Mouse (Mus musculus) frontal cortex, postnatal 10 days (tissue): ENCODE data around the gene Pdlim3.
"Not testable (repeated sequence)": the region's sequence is repeated elsewhere in the genome, so short reads cannot be mapped to it uniquely, and the experiment has no call there.

Experiments
- DNase-seq, 2 experiments: peaks; one replicate each; pipeline ENCODE4 v3.0.0; 2022; ENCODE audit warnings: low spot score in 2 of 2, mixed read lengths in 1 of 2

Gene Pdlim3

DNA sequence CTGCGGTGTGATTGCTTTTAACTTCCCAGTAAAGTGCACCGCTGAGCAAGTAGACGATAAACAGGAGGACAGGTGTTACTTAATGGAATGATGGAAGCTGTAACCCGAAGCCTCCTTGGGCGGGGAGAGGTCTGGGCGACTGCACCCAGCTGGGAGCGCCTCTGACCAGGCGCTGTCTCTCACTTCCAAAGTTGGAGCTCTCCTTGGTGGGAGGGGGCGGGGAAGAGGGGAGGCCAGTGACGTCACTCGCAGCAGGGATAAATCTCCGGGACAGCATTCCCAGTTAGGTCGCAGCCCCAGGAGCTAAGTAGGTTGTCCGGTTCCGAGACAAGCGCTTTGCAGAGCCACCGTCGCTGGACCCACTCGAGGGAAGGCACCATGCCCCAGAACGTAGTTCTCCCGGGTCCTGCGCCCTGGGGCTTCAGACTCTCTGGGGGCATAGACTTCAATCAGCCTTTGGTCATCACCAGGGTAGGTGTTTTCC, at the start of gene Pdlim3:
TSS of gene Pdlim3 (plus strand) at position 260 of the 484 bp plus-strand sequence.
- no peak for DNase-seq

DNA sequence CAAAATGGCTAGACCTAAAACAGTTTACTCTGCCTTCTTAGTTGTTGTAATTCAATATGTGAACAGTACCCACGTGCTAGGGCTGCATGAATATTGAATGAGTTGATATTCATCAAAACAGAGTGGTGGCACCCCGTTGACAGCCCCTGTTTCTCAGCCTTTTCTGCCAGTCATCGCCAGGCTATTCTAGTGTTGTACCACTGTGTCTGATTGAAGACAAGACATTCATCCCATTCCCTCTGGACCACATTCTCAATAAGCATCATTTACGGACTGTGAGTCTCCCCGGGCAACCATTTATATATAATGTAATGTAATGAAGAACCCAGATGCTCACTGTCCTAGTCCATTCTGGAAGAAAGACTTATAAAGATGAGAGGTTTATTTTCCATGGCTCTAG, 42.0 kb upstream of the Pdlim3 start:
- no peak for DNase-seq

DNA sequence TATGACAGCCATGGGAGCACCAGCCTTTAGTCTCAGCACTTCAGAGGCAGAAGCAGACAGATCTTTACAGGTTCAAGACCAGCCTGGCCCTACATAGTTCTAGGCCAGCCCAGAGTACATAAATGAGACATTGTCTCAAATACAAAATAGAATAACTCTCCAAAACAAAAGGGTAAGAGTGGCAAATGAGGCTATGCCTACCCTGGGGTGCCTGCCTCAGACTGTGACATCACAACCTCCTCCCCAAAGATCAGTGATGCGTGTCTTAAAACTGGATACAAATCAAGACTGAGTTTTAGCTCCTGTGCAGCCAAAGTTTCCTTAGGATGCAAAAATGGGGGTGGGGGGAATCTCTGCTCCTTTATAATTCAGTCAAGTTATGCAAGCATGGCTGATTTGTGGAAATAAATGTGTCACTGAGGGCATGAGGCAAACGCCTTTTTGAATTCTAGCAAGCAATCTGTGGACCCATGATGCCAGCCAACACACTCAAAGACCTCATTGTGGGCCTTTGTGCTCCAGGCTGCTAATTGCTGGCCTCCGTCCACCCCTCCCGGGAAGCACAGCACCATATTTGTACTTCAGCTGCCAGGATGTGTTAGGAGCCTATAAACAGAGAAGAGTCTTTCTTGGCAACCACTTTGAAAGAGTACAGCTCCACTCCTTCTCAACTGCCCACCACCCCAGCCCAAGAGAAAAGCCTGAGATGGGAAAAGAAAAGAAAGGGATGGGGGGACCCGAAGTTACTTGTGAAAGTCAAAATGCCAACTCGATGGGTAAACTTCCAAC, 41.0 kb upstream of the Pdlim3 start:
- DNase-seq, result peak; percentile 67 to 83

DNA sequence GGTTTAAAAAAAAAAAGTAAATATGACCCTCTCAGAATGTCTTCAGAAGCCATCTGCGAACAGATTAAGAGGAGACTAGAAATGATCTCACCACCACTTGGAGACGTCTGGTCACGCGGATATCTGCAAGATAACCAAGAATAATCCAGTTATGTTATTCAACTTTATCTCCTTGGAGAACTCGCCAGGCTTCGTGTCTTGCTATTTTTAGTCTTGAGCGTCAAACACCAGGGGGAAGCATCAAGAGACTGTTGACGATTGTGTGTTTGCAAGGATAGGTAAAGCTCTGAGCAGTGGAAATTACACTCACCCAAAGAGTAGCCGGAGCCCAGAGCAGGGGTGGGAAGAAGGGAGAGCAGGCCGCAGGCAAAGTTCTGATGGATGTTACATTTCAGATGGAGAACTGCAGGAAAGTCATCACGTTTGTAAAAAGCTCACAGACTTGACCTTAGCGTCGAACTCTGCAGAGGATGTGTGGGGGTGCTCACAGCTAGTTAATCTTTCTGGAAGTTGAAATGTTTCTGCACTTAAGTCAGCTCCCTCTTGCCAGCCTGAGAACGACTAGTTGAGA, 40.3 kb upstream of the Pdlim3 start:
- peak in 1 of 2 experiments; percentile 26 for DNase-seq

DNA sequence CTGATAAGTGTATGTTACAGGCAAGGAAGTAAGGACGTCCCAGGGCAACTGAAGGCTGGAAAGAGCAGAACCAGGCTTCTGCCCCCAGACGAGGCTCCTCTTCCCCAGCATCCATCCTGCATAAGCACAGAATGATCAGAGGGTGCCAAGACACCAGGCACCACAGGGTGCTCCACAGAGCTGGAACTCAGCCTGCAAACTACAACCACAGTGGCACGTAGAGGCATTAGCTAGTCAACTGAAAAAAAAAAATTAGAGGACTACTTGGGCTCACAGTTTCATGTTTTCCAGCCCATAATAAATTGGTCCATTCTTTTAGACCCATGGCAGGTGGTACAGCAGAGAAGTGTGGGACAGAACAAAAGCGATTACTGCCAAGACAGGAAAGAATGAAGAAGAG, 39.4 kb upstream of the Pdlim3 start:
- DNase-seq, result no peak

DNA sequence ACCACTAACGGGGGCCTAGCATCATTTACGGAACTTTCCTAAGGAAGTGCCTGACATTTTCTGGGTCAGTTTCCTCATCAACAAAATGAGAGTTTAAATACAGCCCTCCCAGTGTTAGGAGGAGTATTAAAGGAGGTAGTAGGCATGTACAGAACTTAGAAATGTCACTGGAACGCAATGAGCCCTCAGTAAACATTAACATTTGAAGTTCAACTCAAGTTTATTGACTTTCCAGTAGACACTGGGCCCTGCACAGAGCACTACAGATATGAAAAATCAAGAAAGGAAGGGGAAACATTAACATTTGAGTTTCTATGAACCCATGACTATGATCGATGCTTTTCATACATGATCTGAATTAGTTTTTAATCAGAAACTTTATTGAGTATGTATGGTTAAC, 30.1 kb upstream of the Pdlim3 start:
- DNase-seq, result no peak

DNA sequence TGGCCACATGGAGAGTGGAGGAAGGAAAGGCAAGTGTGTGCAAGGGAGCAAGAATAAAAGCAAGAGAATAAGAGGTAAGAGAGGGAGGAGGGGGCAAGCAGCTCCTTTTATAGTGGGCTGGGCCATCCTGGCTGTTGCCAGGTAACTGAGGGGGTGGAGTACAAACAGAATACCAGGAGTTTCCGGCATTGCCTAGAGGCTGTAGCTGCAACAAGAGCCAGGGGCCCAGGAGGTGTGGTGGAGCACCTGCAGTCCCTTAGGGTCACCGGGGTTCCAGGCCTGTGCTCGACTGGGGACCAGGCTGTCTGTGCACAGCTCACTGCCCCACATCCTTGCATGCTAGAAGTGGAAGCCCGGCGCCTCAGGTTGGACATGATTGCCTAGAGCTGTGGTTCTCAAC, 27.5 kb upstream of the Pdlim3 start:
- no peak for DNase-seq

DNA sequence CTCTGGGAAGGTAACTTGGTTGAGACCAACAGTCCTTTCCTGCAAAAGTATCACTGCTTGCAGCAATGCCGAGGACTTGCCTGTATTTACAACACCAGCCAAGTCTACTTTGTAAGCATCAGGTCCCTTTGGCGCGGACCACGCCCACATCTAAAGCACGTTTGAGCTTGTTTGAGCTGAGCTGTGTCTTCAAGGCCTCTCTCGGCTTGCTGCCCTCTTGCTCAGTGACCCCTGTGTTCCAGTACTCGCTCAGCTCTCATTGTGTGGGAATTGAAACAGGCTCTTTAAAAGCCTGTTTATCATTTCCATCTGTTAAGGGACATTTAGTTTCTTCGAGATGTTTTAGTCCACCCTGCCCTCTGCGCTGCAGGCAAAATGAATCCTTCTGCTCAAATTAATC, 26.9 kb upstream of the Pdlim3 start:
- no peak for DNase-seq

DNA sequence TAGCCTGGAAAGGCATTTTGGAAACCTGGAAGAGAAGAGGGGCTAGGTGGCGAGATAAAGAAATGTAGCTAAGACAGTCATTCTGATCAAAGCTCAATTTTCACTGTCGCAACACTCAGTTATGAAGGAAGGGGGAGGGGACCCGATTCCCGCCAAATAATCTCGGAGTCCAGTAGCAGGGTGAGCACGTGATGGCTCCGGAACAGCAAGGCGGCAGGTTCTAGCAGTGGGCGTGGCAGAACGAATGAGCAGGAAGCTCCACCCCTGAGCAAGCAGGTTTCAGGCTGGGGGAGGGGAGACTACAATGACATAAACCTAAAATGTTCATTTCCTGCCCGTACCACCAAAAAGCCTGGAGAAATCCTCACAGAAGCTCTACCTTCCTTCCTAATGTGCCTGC, 13.7 kb upstream of the Pdlim3 start:
- not testable (repeated sequence) for DNase-seq

DNA sequence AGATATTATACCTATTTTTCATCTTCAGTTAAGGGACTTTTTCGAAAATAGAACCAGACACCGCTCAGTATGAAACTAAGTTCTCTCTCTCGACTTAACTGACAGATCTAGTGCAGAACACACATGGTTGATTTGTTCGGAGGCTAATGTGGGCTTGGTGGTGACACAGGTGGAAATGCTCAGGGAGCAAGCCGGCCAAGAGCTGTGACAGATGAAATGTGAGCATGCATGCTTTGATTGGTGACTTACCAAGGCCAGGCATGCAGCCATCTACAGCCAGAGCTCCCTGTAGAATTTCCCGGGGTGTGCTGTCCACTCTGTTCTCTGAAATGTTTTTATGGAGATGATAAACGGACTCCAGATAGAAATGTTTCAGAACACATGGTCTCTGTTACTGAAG, 13.2 kb upstream of the Pdlim3 start:
- DNase-seq, result no peak

DNA sequence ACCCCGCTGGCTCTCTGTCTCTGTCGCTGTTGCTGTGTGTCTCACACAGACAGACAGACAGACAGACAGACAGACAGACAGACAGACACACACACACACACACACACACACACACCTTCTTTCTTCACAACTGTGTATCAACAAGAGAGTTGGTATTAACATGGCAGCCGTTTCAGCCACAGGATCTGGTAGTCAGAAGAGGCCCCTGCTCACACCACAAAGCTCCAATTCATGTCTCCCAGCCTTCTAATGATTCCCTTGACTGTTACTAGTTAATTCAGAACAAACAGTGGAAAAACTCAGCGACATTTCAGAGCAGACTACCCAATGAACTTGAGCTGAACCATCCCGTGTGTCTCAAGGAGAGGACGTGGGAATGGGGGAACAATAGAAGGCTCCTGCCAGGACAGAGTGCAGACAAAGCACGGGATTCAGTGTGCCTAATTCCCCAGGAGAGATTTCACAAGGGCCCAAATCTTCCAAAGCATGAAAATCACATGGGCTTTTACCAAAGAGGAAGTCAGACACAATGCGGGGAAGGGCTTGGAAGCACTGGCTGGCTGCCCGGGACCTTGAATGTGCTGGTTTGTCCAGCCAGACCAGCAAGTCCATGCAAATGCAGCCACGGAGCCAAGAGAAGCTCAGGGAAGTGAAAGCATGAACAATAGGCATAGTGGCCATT, 10.2 kb upstream of the Pdlim3 start:
- peak; percentile 23 to 44 for DNase-seq

DNA sequence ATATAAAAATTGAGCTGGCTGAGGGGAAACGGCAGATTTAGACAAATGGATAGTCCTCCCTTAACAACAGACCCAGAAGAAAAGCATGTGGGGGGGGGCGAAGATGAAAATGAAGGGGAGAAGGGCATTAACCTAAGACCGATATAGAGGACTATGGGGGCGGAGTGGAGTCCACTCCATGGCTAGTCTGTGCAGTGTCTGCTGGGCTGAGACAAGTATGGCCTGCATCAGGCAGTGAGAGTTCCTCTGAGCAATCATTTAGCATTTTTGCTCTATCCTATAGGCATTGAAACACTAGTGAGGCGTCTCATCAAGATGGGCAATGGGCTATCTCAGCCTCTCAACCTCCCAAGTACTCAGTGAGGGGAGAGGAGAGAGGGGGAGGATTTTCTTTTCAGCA, 8.9 kb upstream of the Pdlim3 start:
- DNase-seq, result no peak

DNA sequence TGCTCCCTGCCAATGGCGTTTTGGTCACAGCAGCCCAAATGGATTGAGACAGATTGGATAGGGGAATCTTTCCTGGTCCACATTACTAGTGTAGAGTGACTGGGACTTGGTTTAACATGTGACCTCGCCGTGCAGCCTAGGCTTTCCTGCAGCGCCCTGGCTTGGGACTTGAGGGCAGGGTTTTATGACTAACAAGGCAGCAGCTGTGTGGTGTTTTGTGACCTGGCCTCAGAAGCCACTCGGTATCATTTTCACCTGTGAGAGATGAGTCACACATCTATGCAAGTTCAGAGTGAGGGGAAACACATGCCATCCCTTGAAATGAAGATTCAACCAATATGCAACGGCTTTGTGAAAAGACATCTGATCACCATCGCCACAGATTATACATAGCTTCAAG, 7.6 kb upstream of the Pdlim3 start:
- DNase-seq, result no peak

DNA sequence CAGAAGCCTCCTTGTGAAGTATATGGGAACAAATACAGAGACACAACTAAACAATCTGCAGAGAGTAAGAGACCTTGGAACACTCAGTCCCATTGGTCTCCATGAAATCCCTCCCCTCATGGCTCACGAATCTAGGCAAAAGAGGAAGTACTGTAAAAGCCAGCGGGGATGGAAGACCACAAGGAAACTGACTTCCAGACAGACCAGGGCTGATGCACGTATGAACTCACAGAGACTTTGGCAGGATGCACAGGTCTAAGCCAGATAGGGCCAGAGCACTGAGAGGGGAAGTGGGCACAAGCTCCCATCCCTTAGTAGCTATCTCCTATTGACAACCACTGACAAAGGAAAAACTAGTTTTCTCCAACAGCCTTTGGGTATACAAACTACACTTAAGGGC, 4.8 kb upstream of the Pdlim3 start:
- DNase-seq, result no peak

DNA sequence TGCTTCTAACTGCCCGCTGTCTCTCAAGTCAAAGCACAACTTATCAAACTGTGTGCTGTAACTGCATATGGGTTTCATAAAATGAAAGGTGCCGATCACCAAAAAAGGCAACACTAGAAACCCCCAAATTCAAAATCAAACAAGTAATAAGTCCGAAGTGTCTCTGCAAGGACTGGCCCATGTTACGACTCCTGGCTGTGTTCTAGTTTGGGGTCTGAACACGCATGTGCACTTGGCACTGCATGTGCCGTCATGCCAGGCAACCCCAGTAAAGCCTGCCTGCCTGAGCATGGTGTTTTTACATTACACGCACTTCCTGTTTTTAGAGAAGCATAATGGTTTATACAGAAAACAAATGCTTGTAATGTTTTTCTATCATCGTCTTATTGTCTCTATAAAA, 3.5 kb upstream of the Pdlim3 start:
- no peak for DNase-seq

DNA sequence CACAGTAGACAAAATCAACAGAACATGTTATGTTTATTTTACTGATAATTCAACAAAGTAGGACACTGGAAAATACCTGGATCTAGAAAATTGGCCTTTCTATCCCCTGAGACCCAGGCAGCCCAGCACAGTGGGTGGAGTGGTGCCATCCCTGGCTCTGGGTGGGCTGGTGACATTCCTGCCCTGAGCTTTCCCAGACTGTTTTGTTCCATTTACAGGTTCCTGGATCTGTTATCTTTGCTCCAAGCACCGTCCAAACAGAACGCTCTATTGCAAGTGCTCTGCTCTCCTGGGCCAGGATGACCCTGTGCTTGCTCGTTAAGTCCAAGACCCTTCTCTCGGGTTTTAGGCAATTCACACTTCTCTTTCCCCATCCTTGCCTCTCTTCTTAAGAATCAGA, 1.5 kb upstream of the Pdlim3 start:
- no peak for DNase-seq

DNA sequence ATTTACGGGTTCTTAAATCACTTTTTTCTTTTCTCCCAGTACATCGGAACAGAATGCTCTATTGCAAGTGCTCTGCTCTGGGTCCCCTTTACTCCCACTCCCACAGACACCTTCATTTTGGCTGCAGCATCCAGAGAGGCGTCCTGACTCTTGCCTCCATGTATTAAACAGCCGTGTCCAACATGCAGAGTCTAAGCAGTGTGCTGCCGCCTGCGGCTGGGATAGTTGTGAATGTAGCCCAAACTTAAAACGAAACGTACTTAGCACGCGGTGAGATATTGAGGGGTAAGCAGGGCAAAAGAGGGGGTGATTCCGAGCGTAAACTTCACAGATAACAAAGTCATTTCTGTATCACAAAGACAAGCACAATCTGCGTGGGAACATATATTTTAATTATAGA, 709 bp upstream of the Pdlim3 start:
- no peak for DNase-seq

DNA sequence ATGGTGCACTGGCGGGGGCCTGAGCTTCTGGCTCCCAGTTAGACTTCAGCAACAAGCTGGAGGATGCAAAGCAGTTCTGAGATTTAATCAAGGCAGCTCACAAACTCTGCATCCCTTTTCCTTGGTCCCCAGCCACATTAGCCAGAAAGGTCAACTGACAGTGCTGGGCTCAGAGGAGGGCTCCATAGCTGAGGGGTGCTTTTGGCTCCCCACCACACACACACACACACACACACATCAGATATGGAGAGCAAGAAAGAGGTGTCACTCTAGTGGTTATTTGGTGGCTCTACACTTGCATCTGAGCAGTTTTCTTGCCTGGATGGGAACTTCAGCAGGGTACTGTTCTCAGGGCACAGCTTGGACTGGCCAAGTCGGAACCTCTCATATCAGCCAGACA, 514 bp downstream of the Pdlim3 start:
- no peak for DNase-seq

DNA sequence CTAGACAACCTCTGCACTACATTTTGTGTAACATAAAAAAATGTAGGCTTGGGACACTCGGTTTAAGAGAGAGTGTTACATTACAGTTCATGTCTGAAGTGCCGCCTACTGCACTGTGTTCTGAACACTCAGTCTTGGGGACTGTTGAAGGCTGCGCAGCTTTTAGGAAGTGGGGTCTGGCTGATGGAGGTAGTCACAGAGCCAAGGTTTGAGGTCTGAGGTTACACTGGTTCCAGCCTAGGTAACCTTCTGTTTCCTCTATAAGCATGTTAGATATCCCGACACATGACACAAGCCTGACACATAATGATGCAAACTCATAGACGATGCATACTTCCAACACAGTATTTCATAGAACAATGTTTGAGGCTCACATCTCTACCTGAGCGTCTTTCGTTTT, 4.5 kb downstream of the Pdlim3 start:
- no peak for DNase-seq

DNA sequence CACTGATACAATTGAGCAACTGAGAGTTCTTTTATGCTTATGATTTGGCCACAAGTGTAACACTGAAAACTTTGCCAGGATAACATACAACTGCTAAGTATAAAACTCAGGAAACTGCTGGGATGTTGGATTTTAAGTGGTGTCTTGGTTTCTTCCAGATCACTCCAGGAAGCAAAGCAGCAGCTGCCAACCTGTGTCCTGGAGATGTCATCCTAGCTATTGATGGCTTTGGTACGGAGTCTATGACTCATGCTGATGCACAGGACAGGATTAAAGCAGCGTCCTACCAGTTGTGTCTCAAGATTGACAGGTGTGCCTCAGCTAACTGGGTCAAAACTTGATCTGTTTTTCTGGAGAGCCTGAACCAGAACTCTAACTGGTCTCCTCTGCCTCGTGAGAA, 11.3 kb downstream of the Pdlim3 start:
- DNase-seq, result no peak

DNA sequence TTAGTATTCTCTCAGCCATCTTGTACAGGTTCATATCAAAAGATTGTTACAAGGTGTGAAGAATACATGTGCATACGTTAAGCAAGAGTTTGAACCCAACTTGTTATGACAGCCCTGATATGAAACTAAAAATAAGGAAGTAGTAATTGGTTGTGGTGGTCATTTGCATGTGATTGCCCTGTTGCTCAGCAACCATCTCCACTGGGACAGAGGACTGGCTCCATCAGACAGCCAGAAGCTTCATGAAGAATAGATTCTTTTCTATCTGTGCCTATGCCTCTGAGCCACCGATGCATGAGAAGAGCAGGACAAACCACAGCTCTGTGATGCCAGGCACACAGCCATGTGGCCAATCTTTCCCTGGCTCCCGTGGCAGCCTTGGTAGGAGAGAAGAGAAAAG, 14.5 kb downstream of the Pdlim3 start:
- no peak for DNase-seq

DNA sequence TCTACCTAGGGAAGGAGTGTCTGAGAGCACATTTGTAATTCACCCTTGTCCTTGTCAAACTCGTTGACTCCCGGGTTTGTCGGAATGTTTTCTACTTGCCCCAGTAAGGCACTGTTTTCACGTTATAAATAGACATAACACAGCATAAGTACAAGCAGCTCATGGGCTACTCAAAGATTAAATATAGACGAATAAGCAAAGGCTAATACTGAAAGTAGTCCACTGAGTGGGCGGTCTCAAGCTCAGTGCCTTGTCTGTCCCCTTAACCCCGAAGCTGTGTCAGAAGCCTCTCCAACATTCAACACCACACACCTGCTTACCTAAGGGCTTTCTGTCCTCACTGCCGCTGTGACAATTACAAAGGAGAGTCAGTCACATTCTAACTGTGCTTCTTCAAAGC, 16.4 kb downstream of the Pdlim3 start:
- DNase-seq, result no peak

DNA sequence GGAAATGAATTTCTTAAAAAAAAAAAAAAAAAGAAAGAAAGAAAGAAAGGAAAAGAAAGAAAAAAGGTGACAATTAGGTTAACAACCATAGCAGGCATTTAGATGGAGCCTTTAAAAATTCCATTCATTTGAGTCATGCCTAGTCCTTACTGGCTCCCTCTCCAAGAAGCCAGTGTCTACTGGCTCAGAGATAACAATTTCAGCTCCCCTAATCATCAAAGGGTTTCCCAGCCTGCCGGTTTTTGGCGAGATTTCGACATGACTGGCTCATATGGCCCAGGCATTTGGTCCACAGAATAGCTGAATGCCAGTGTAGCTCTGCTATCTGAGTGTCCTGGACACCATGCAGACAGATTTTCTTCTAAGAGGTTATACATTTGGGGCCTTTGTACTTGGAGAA, 18.4 kb downstream of the Pdlim3 start:
- no peak for DNase-seq
